Mouse (Mus musculus): ENCODE measurements around the gene Nck2.

- TF ChIP-seq CTCF (IDR thresholded peaks at IDR 0.05; ENCODE audit: borderline replicate concordance, extremely low read depth, insufficient read depth, insufficient read length) (no peak), POLR2A (IDR thresholded peaks at IDR 0.05; ENCODE audit: borderline replicate concordance, extremely low read depth, insufficient read depth, insufficient read length, poor library complexity, severe bottlenecking) (no peak)
Measured at GRCm38 (mm10) chr1:43395040-43395439, 49.3 kb upstream of the Nck2 start.
